ENCODE assay signal across 11 mouse cellular contexts in the genomic region with DNA sequence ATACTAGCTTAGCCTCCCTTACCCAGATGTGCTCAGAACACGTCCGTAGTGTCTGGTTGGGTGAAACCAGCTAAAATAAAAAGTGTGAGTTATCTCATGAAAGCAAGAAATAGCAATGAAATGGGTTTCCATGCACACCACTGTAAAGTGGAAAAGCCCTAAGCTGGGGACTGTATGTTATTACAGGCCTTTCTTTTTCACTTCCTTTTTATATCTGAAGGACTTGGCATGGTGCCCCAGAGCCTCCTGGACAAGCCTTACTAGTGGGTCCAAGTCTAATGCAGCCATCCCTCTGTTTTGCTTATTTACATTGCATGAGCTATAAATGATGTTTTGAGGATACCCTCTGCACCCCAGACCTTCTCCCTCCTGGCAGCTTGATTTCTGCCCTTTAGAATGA. TPM values are rescaled to one million over a fixed set of nuclear protein-coding genes. Genes with fewer than 3 reads are reported as not detected.
DNase-seq lines count a peak whose midpoint lies in the region; ATAC-seq lines count a peak whose summit lies in the region.
"Had no signal": no experiment of that assay in that cellular context is flagged by ENCODE, and none has a peak within 500 bp of the region (broad histone marks: within the 10 kb centered on the region; RNA-seq: fewer than 3 reads in every experiment).

No protein-coding gene starts in this region.

- no peak for ATAC-seq in forebrain, embryonic 14.5 days
- no peak for ATAC-seq in forebrain, embryonic 12.5 days (ENCODE audit: low FRiP score)
- no peak for ATAC-seq in liver, embryonic 12.5 days

- H3K36me3 ChIP-seq in forebrain, embryonic 14.5 days (ENCODE audit: control insufficient read depth, insufficient read depth, low read length) = no peaks in the 10 kb centered on the region
- no peaks in the 10 kb centered on the region for H3K36me3 ChIP-seq in forebrain, embryonic 12.5 days (replicated peaks)
- no peaks in the 10 kb centered on the region for H3K36me3 ChIP-seq in liver, embryonic 12.5 days
- H3K36me3 ChIP-seq: embryonic facial prominence, embryonic 12.5 days; stomach, embryonic 15.5 days had no signal

- no peak overlapping the region for H3K9ac ChIP-seq in forebrain, embryonic 14.5 days (ENCODE audit: low read length)
- H3K9ac ChIP-seq in forebrain, embryonic 12.5 days = no peak overlapping the region
- no peak overlapping the region for H3K9ac ChIP-seq in liver, embryonic 12.5 days
- H3K9ac ChIP-seq: embryonic facial prominence, embryonic 12.5 days; stomach, embryonic 15.5 days had no signal

- H3K4me3 ChIP-seq in forebrain, embryonic 14.5 days (ENCODE audit: low read depth, low read length) = no peak overlapping the region
- H3K4me3 ChIP-seq in forebrain, embryonic 12.5 days (replicated peaks) = no peak overlapping the region
- no peak overlapping the region for H3K4me3 ChIP-seq in liver, embryonic 12.5 days
- H3K4me3 ChIP-seq: embryonic facial prominence, embryonic 12.5 days; stomach, embryonic 15.5 days had no signal

- DNase-seq in forebrain, embryonic 14.5 days (ENCODE audit: low spot score) = peak; percentile 10
- DNase-seq in layer of hippocampus, adult 9-10 months (ENCODE audit: low spot score) = peak; percentile 26
- no peak for DNase-seq in layer of hippocampus, postnatal 36 days
- DNase-seq in A20 (ENCODE audit: low read depth, low spot score) (peak; percentile 72), adipocyte (ENCODE audit: low spot score) (no peak)
- DNase-seq in heart, postnatal 4 days = peak; percentile 48

- H3K4me1 ChIP-seq in forebrain, embryonic 14.5 days (ENCODE audit: control insufficient read depth, insufficient read depth, low read length) = no peaks in the 10 kb centered on the region
- H3K4me1 ChIP-seq in forebrain, embryonic 12.5 days = no peaks in the 10 kb centered on the region
- peaks cover 31% of the 10 kb centered on the region for H3K4me1 ChIP-seq in liver, embryonic 12.5 days
- H3K4me1 ChIP-seq: embryonic facial prominence, embryonic 12.5 days; stomach, embryonic 15.5 days had no signal

- H3K9me3 ChIP-seq in forebrain, embryonic 14.5 days (replicated peaks; ENCODE audit: control insufficient read depth, low read length) = no peaks in the 10 kb centered on the region
- no peaks in the 10 kb centered on the region for H3K9me3 ChIP-seq in forebrain, embryonic 12.5 days
- no peaks in the 10 kb centered on the region for H3K9me3 ChIP-seq in liver, embryonic 12.5 days (replicated peaks)
- H3K9me3 ChIP-seq: embryonic facial prominence, embryonic 12.5 days; stomach, embryonic 15.5 days had no signal

- WGBS in forebrain, embryonic 14.5 days = 94% methylated on average over 2 of the region's 2 CpGs
- 87% methylated on average over 2 of the region's 2 CpGs for WGBS in forebrain, embryonic 12.5 days
- WGBS in liver, embryonic 12.5 days (ENCODE audit: insufficient replicate concordance) = 83% methylated on average over 2 of the region's 2 CpGs

- H3K27me3 ChIP-seq in forebrain, embryonic 14.5 days (replicated peaks; ENCODE audit: control insufficient read depth, insufficient read depth, low read length) = no peaks in the 10 kb centered on the region
- H3K27me3 ChIP-seq in forebrain, embryonic 12.5 days = 0 out of 2 replicates have a peak, but pooled peaks cover 2% of the 10 kb centered on the region
- no peaks in the 10 kb centered on the region for H3K27me3 ChIP-seq in liver, embryonic 12.5 days (replicated peaks)
- H3K27me3 ChIP-seq: embryonic facial prominence, embryonic 12.5 days; stomach, embryonic 15.5 days had no signal

- no peak overlapping the region for H3K4me2 ChIP-seq in forebrain, embryonic 14.5 days (ENCODE audit: low read length)
- H3K4me2 ChIP-seq in forebrain, embryonic 12.5 days = no peak overlapping the region
- H3K4me2 ChIP-seq in liver, embryonic 12.5 days = no peak overlapping the region
- H3K4me2 ChIP-seq: embryonic facial prominence, embryonic 12.5 days; stomach, embryonic 15.5 days had no signal

- H3K27ac ChIP-seq in forebrain, embryonic 14.5 days (ENCODE audit: low read depth, low read length) = no peak overlapping the region
- no peak overlapping the region for H3K27ac ChIP-seq in forebrain, embryonic 12.5 days
- no peak overlapping the region for H3K27ac ChIP-seq in liver, embryonic 12.5 days
- H3K27ac ChIP-seq: embryonic facial prominence, embryonic 12.5 days; stomach, embryonic 15.5 days had no signal

RNA-seq across cellular contexts. Expression of a gene that starts 4.9 kb away (rescaled TPM):
- polyA plus RNA-seq in forebrain, embryonic 14.5 days (2014; fragmentation: Nextera tagmentation; extraction: Ambion mirVana) = not detected in 2 replicates
- polyA plus RNA-seq in forebrain, embryonic 12.5 days (2016; fragmentation: Nextera tagmentation; extraction: Ambion mirVana) = not detected in 2 replicates
- under 1 TPM; 0.07 to 0.40 TPM for total RNA-seq in layer of hippocampus, postnatal 36 days (2021)
- total RNA-seq in heart, postnatal 4 days (2021) = under 1 TPM; 0.26 to 0.29 TPM
- 0.10 and 0.16 TPM in 2 replicates for polyA plus RNA-seq in liver, embryonic 12.5 days (2016; fragmentation: Nextera tagmentation; extraction: Ambion mirVana)
- polyA plus RNA-seq: limb, embryonic 11.5 days had no signal

RNA-seq across cellular contexts. Expression of a gene that starts 43.6 kb away (rescaled TPM):
- polyA plus RNA-seq in forebrain, embryonic 14.5 days (2014; fragmentation: Nextera tagmentation; extraction: Ambion mirVana) = 384 and 427 TPM in 2 replicates
- polyA plus RNA-seq in forebrain, embryonic 12.5 days (2016; fragmentation: Nextera tagmentation; extraction: Ambion mirVana) = 385 and 409 TPM in 2 replicates
- 10 to 100 TPM; 84.1 to 92.7 TPM for total RNA-seq in layer of hippocampus, postnatal 36 days (2021)
- 100 to 1,000 TPM; 158 to 174 TPM for total RNA-seq in heart, postnatal 4 days (2021)
- polyA plus RNA-seq in liver, embryonic 12.5 days (2016; fragmentation: Nextera tagmentation; extraction: Ambion mirVana) = 199 and 200 TPM in 2 replicates

Comparison
In these comparisons a context has a peak if more than half of its experiments do, and no peak if none do; other contexts are left out.
1. DNase-seq: peak in forebrain, embryonic 14.5 days (single experiment), layer of hippocampus, adult 9-10 months (single experiment), A20 (single experiment) and heart, postnatal 4 days (single experiment); none in layer of hippocampus, postnatal 36 days (0 of 2) and adipocyte (single experiment).